Mouse (Mus musculus) MEL (cell line): ENCODE measurements around the gene Alyref2. TPM values are rescaled to one million over a fixed set of nuclear protein-coding genes. Genes with fewer than 3 reads are reported as not detected.

Source experiments
- DNase-seq: peaks from one replicate; pipeline ENCODE4 v3.0.0; 2011; ENCODE audit warnings: low read depth, low spot score
- H3K27ac ChIP-seq: 2 replicates; pipeline ENCODE4 v1.5.1; 2012; ENCODE audit warnings: low read depth, mild to moderate bottlenecking, control low read depth, low read length, moderate library complexity; ENCODE audit not compliant: control insufficient read depth
- H3K27me3 ChIP-seq, 2 experiments: fragments of 150-350 bp in 1 of 2; sonication (generic) in 1 of 2; 2 replicates each; pipeline ENCODE4 v1.6.1; 2012; ENCODE audit warnings: low read length in 2 of 2, mild to moderate bottlenecking in 2 of 2, improper control_type of control experiment in 1 of 2, moderate library complexity in 1 of 2; ENCODE audit not compliant: insufficient read depth in 2 of 2, control insufficient read depth in 1 of 2
- H3K36me3 ChIP-seq, 2 experiments: 2 replicates each; pipeline ENCODE4 v1.6.1; 2012 to 2014; ENCODE audit warnings: low read length in 2 of 2, improper control_type of control experiment in 1 of 2, inconsistent platforms in 1 of 2, mild to moderate bottlenecking in 1 of 2; ENCODE audit not compliant: insufficient read depth in 2 of 2, control insufficient read depth in 1 of 2
- H3K4me1 ChIP-seq, 2 experiments: fragments of 150-350 bp in 1 of 2; sonication (generic) in 1 of 2; 2 replicates each; pipeline ENCODE4 v1.6.1; 2012; ENCODE audit warnings: low read length in 2 of 2, improper control_type of control experiment in 1 of 2, mild to moderate bottlenecking in 1 of 2; ENCODE audit not compliant: insufficient read depth in 2 of 2, control insufficient read depth in 1 of 2
- H3K4me3 ChIP-seq, 2 experiments: fragments of 150-350 bp in 1 of 2; sonication (generic) in 1 of 2; 2 replicates each; pipeline ENCODE4 v1.5.1; 2012; ENCODE audit warnings: low read depth in 2 of 2, low read length in 2 of 2, mild to moderate bottlenecking in 2 of 2, moderate library complexity in 2 of 2, control low read depth in 1 of 2, improper control_type of control experiment in 1 of 2; ENCODE audit not compliant: control insufficient read depth in 1 of 2, insufficient read depth in 1 of 2
- H3K79me2 ChIP-seq: 2 replicates; pipeline ENCODE4 v1.6.1; 2012; ENCODE audit warnings: mild to moderate bottlenecking, low read length, moderate library complexity; ENCODE audit not compliant: control insufficient read depth, poor library complexity, insufficient read depth
- H3K9ac ChIP-seq: 2 replicates; pipeline ENCODE4 v1.6.1; 2012; ENCODE audit warnings: low read depth, mild to moderate bottlenecking, control low read depth, low read length, moderate library complexity; ENCODE audit not compliant: control insufficient read depth, poor library complexity, severe bottlenecking
- H3K9me3 ChIP-seq: fragments of 150-350 bp; sonication (generic); replicated peaks from 2 replicates; pipeline ENCODE4 v1.6.1; 2012; ENCODE audit warnings: mild to moderate bottlenecking, low read length, improper control_type of control experiment, moderate library complexity; ENCODE audit not compliant: insufficient read depth
- CHD1 ChIP-seq: IDR thresholded peaks from 2 replicates; pipeline ENCODE4 v1.6.1; 2012; ENCODE audit warnings: low read depth, mild to moderate bottlenecking, inconsistent platforms, low read length, improper control_type of control experiment
- CTCF ChIP-seq, 3 experiments: IDR thresholded peaks in 2 of 3; conservative IDR thresholded peaks in 1 of 3; 2 replicates each; pipeline ENCODE4 v1.5.1; 2011 to 2012; ENCODE audit warnings: low read length in 3 of 3, low read depth in 2 of 3, mild to moderate bottlenecking in 2 of 3, improper control_type of control experiment in 1 of 3, inconsistent platforms in 1 of 3, mixed read lengths in 1 of 3, moderate library complexity in 1 of 3; ENCODE audit not compliant: control insufficient read depth in 1 of 3, insufficient read depth in 1 of 3, poor library complexity in 1 of 3, severe bottlenecking in 1 of 3
- ELF1 ChIP-seq: IDR thresholded peaks from 2 replicates; pipeline ENCODE4 v1.6.1; 2014; ENCODE audit warnings: low read depth, mild to moderate bottlenecking, inconsistent platforms, low read length, improper control_type of control experiment, moderate library complexity
- GABPA ChIP-seq: IDR thresholded peaks from 2 replicates; pipeline ENCODE4 v1.6.1; 2012; ENCODE audit warnings: low read depth, mild to moderate bottlenecking, inconsistent platforms, low read length, improper control_type of control experiment, moderate library complexity
- JUND ChIP-seq: IDR thresholded peaks from 2 replicates; pipeline ENCODE4 v1.6.1; 2011; ENCODE audit warnings: low read depth, mild to moderate bottlenecking, improper control_type of control experiment, low read length
- KAT2A ChIP-seq: conservative IDR thresholded peaks from 2 replicates; pipeline ENCODE4 v1.6.1; 2012; ENCODE audit warnings: low read depth, low read length, improper control_type of control experiment, inconsistent platforms
- MAFK ChIP-seq: IDR thresholded peaks from 2 replicates; pipeline ENCODE4 v1.6.1; 2011; ENCODE audit warnings: low read depth, mild to moderate bottlenecking, low read length, improper control_type of control experiment, borderline replicate concordance
- MAX ChIP-seq: IDR thresholded peaks from 2 replicates; pipeline ENCODE4 v1.6.1; 2011; ENCODE audit warnings: low read length, improper control_type of control experiment
- MXI1 ChIP-seq: IDR thresholded peaks from 2 replicates; pipeline ENCODE4 v1.6.1; 2011; ENCODE audit warnings: mild to moderate bottlenecking, low read depth, low read length, improper control_type of control experiment
- MYB ChIP-seq: IDR thresholded peaks from 2 replicates; pipeline ENCODE4 v1.6.1; 2011; ENCODE audit warnings: mild to moderate bottlenecking, low read depth, low read length, improper control_type of control experiment
- POLR2A ChIP-seq, 2 experiments: IDR thresholded peaks; 2 replicates each; pipeline ENCODE4 v1.6.1; 2011 to 2012; ENCODE audit warnings: low read length in 2 of 2, mild to moderate bottlenecking in 2 of 2, control low read depth in 1 of 2, improper control_type of control experiment in 1 of 2, low read depth in 1 of 2, moderate library complexity in 1 of 2; ENCODE audit not compliant: control insufficient read depth in 1 of 2, insufficient read depth in 1 of 2, poor library complexity in 1 of 2
- POLR2AphosphoS2 ChIP-seq: IDR thresholded peaks from 2 replicates; pipeline ENCODE4 v1.6.1; 2011; ENCODE audit warnings: low read length, improper control_type of control experiment
- RAD21 ChIP-seq: IDR thresholded peaks from 2 replicates; pipeline ENCODE4 v1.6.1; 2011; ENCODE audit warnings: mild to moderate bottlenecking, low read depth, low read length, improper control_type of control experiment
- RCOR1 ChIP-seq: IDR thresholded peaks from 2 replicates; pipeline ENCODE4 v1.6.1; 2012; ENCODE audit warnings: low read depth, mild to moderate bottlenecking, inconsistent platforms, low read length, improper control_type of control experiment
- SMC3 ChIP-seq: IDR thresholded peaks from 2 replicates; pipeline ENCODE4 v1.6.1; 2011; ENCODE audit warnings: low read depth, low read length, improper control_type of control experiment
- TAL1 ChIP-seq: IDR thresholded peaks from 2 replicates; pipeline ENCODE4 v1.6.1; 2012; ENCODE audit warnings: mild to moderate bottlenecking, inconsistent platforms, low read length, moderate library complexity, mixed read lengths
- TCF12 ChIP-seq: IDR thresholded peaks from 2 replicates; pipeline ENCODE4 v1.6.1; 2014; ENCODE audit warnings: low read depth, mild to moderate bottlenecking, inconsistent platforms, low read length, improper control_type of control experiment, moderate library complexity
- USF1 ChIP-seq: IDR thresholded peaks from 2 replicates; pipeline ENCODE4 v1.6.1; 2014; ENCODE audit warnings: low read depth, mild to moderate bottlenecking, inconsistent platforms, low read length, improper control_type of control experiment, moderate library complexity
- ZKSCAN1 ChIP-seq: IDR thresholded peaks from 2 replicates; pipeline ENCODE4 v1.6.1; 2012; ENCODE audit warnings: low read depth, mild to moderate bottlenecking, inconsistent platforms, low read length, improper control_type of control experiment, moderate library complexity
- ZMIZ1 ChIP-seq: IDR thresholded peaks from 2 replicates; pipeline ENCODE4 v1.6.1; 2012; ENCODE audit warnings: low read depth, mild to moderate bottlenecking, inconsistent platforms, low read length, improper control_type of control experiment, moderate library complexity
- ZNF384 ChIP-seq: IDR thresholded peaks from 2 replicates; pipeline ENCODE4 v1.6.1; 2012; ENCODE audit warnings: low read depth, mild to moderate bottlenecking, inconsistent platforms, low read length, improper control_type of control experiment
- polyA plus RNA-seq, 2 experiments: library from polyadenylated mRNA; stranded (reverse) in 1 of 2; unstranded in 1 of 2; fragments of >175 nt in 1 of 2; fragments of >200 nt in 1 of 2; gene quantifications; 2 replicates each; pipeline versions ENCODE4 v1.2.1 to v1.2.4; 2012; ENCODE audit warnings: low replicate concordance in 2 of 2, low read depth in 1 of 2; ENCODE audit not compliant: insufficient read length in 2 of 2, insufficient read depth in 1 of 2, missing spikeins in 1 of 2
- total RNA-seq: library from RNA; depleted of rRNA; stranded (reverse); fragments of 300-350 nt; gene quantifications from 2 replicates; pipeline ENCODE4 v1.2.3, GENCODE M21; 2012

The Alyref2 gene
- total and polyA plus RNA-seq, 3 experiments, result 5.5 to 8.8 TPM; not detected in 1

DNA sequence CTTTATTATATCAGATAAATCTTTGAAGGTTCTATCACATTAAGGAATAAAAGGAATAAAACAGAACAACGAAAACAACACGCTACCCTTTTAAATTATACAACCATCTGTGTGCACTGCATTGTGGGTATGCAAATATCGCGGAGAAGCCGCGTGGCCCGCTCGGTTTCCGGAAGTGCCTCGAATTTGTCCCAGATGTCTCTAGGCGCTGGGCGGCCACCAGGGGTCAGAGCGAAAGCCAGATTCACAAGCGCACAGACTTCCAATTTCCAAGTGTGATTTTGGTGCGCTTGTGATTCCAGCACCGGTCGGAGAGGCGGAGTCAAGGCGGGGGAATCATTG is at the start of gene Alyref2 (continued):
- peak; percentile 68 for TF ChIP-seq SMC3
- TF ChIP-seq, all 39 proteins: peak for 10

DNA sequence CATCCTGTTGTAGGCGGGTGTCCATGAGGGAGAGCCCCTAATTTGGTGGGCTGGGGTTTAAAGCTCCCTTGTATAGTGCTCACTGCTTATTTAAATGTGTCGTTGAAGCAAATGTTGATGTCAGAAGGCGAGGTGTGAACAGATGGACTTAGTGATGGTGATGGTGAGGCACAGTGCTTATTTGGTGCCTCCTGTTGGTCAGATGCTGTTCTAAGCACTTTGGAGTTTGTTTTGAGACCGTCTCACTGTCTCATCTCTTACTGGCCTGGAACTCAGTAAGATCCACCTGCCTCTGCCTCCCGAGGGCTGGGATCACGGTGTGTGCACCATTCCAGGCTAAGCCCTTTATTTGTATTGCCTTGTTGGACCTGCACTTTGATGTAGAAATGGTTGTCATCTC is 48.4 kb upstream of the Alyref2 start:
- no peak overlapping the region for H3K9ac ChIP-seq
- H3K36me3 ChIP-seq, result no peaks in the 10 kb centered on the region
- no peaks in the 10 kb centered on the region for H3K79me2 ChIP-seq
- no peak overlapping the region for H3K4me3 ChIP-seq
- no peak for DNase-seq
- H3K27ac ChIP-seq, result no peak overlapping the region
- H3K9me3 ChIP-seq, result no peaks in the 10 kb centered on the region
- H3K4me1 ChIP-seq, result no peaks in the 10 kb centered on the region
- no peak for TF ChIP-seq JUND
- 0 out of 2 replicates have a peak, but pooled peaks have one; percentile 10 for TF ChIP-seq SMC3
- peaks cover 0 to 4% of the 10 kb centered on the region in 2 experiments; a peak in 2 of 4 replicates for H3K27me3 ChIP-seq

DNA sequence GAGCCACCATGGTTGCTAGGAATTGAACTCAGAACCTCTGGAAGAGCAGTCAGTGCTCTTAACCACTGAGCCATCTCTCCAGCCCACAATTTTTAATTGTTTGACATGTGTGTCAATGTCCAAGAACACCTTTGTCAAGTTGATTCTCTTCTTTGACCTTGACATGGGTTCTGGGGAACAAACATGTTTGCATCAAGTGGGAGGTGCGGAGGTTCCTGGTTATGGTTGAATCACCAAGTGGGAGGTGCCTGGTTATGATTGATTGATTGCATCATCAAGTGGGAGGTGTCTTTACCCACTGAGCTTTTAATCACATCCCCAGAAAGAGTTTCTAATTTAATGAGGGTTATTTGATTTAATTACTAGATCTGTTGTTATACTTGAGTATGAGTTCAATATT is 45.7 kb upstream of the Alyref2 start:
- H3K4me1 ChIP-seq, result no peaks in the 10 kb centered on the region
- no peak overlapping the region for H3K9ac ChIP-seq
- no peaks in the 10 kb centered on the region for H3K36me3 ChIP-seq
- no peaks in the 10 kb centered on the region for H3K79me2 ChIP-seq
- H3K9me3 ChIP-seq, result no peaks in the 10 kb centered on the region
- peaks cover 0 to 1% of the 10 kb centered on the region in 2 experiments; a peak in 2 of 4 replicates for H3K27me3 ChIP-seq
- no peak overlapping the region for H3K4me3 ChIP-seq
- DNase-seq, result no peak
- H3K27ac ChIP-seq, result no peak overlapping the region
- TF ChIP-seq POLR2A (IDR thresholded peaks at IDR 0.05; ENCODE audit: control insufficient read depth in 1 of 2, insufficient read depth in 1 of 2, low read depth in 1 of 2, low read length in 2 of 2, poor library complexity in 1 of 2) (no peak), ZMIZ1 (no peak), RAD21 (no peak), TAL1 (no peak), MYB (no peak), GABPA (no peak), POLR2AphosphoS2 (no peak), CTCF (IDR thresholded peaks at IDR 0.05 in 2 of 3, conservative IDR thresholded peaks at IDR 0.05 in 1 of 3; ENCODE audit: control insufficient read depth in 1 of 3, insufficient read depth in 1 of 3, low read depth in 2 of 3, low read length in 3 of 3, poor library complexity in 1 of 3, severe bottlenecking in 1 of 3) (no peak), ZKSCAN1 (no peak), ELF1 (no peak), USF1 (no peak), CHD1 (no peak), KAT2A (no peak), ZNF384 (no peak), RCOR1 (no peak), MXI1 (no peak), MAX (no peak), SMC3 (no peak), MAFK (no peak), TCF12 (no peak)
